Mouse (Mus musculus): ENCODE measurements around the gene Klhl29. TPM values are rescaled to one million over a fixed set of nuclear protein-coding genes. Genes with fewer than 3 reads are reported as not detected.

Gene Klhl29
- polyA plus RNA-seq, 1 experiment from 2014 or later: 4.0 TPM

DNA sequence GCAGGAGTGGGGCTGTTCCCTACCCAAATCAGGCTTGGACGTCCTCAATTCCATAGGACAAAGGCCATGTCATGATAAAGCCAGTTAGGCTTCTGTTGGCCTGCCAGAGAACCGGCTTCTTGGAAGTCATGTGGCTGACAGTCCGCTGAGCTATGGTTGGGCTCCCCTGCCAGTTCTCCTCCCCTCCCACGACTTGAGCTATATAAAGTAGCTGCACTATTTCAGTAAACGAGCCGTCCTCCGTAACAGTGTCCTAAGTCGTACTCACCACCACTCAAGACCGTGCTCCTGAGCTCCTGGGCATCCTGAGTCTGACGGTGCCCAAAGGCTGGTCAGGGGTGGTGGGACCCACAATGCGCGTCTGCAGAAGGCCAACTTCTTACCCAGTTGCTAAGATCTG lies 302.3 kb downstream of the Klhl29 start:
- WGBS: 92% methylated on average over 12 of the region's 12 CpGs
- Histone ChIP-seq H3K4me1 (ENCODE audit: control insufficient read depth, insufficient read depth, low read length) (no peaks in the 10 kb centered on the region), H3K9ac (ENCODE audit: low read depth, low read length) (no peak overlapping the region), H3K9me3 (replicated peaks; ENCODE audit: control insufficient read depth, low read length, poor library complexity, severe bottlenecking) (no peaks in the 10 kb centered on the region), H3K27ac (ENCODE audit: low read length) (no peak overlapping the region), H3K4me3 (ENCODE audit: low read depth, low read length) (no peak overlapping the region), H3K27me3 (ENCODE audit: control insufficient read depth, insufficient read depth, low read depth, low read length) (no peaks in the 10 kb centered on the region), H3K36me3 (ENCODE audit: control insufficient read depth, insufficient read depth, low read length) (no peaks in the 10 kb centered on the region), H3K4me2 (ENCODE audit: low read length) (no peak overlapping the region)
- ATAC-seq: no peak

DNA sequence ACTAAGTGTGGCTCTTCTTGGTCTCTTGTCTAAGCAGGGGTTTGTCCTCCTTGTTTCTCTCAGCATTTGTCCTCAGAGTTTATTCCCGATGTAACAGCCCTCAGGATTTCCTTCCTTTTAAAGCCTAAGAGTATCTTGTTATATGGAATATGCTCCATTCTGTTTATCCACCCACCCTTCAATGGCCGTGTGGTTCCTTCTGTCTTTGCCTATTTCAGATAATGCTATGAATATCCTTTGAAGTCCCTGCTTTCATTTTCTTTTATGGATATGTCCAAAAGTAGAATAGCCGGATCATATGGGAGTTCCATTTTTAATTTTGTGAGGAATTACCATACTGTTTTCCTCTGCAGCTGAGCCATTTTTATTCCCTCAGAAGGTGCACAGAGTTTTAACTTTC lies 305.4 kb downstream of the Klhl29 start:
- ATAC-seq: no peak
- no peaks in the 10 kb centered on the region for H3K9me3 ChIP-seq (replicated peaks; ENCODE audit: control insufficient read depth, low read length, poor library complexity, severe bottlenecking)
- WGBS: 64% methylated on average over 3 of the region's 3 CpGs
- H3K9ac ChIP-seq (ENCODE audit: low read depth, low read length): no peak overlapping the region
- H3K27ac ChIP-seq (ENCODE audit: low read length): no peak overlapping the region
- no peaks in the 10 kb centered on the region for H3K27me3 ChIP-seq (ENCODE audit: control insufficient read depth, insufficient read depth, low read depth, low read length)
- no peak overlapping the region for H3K4me3 ChIP-seq (ENCODE audit: low read depth, low read length)
- no peak overlapping the region for H3K4me2 ChIP-seq (ENCODE audit: low read length)
- H3K36me3 ChIP-seq (ENCODE audit: control insufficient read depth, insufficient read depth, low read length): no peaks in the 10 kb centered on the region
- H3K4me1 ChIP-seq (ENCODE audit: control insufficient read depth, insufficient read depth, low read length): no peaks in the 10 kb centered on the region

DNA sequence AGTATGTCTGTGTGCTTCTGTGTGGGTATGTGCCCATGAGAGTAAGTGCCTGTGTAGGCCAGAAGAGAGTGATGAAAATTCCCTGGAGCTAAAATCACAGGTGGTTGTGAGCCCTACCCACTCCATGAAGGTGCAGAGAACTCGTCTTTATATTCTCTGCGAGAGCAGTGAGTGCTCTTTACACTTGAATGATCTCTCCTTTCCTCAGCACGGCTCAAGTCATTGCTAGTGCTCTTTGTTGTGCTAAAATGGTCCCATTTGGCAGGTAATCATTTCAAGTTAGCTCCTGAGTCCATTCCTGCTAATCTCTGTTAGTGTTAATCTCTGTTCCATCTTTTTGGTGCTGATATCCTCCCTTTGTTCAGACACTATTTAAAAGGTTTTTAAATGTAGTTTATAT lies 307.9 kb downstream of the Klhl29 start:
- no peak for ATAC-seq
- no peaks in the 10 kb centered on the region for H3K36me3 ChIP-seq (ENCODE audit: control insufficient read depth, insufficient read depth, low read length)
- WGBS: 45% methylated on average over 3 of the region's 3 CpGs

GRCm38 (mm10) chr12:5048104-5048503 lies 327.4 kb downstream of the Klhl29 start:
- no peak for ATAC-seq

More for the DNA sequence above, 307.9 kb downstream of the Klhl29 start:
- no peaks in the 10 kb centered on the region for H3K4me1 ChIP-seq (ENCODE audit: control insufficient read depth, insufficient read depth, low read length)
- no peaks in the 10 kb centered on the region for H3K9me3 ChIP-seq (replicated peaks; ENCODE audit: control insufficient read depth, low read length, poor library complexity, severe bottlenecking)
- H3K4me3 ChIP-seq (ENCODE audit: low read depth, low read length): no peak overlapping the region
- no peak overlapping the region for H3K4me2 ChIP-seq (ENCODE audit: low read length)
- no peak overlapping the region for H3K9ac ChIP-seq (ENCODE audit: low read depth, low read length)
- no peaks in the 10 kb centered on the region for H3K27me3 ChIP-seq (ENCODE audit: control insufficient read depth, insufficient read depth, low read depth, low read length)
- no peak overlapping the region for H3K27ac ChIP-seq (ENCODE audit: low read length)

GRCm38 (mm10) chr12:5044141-5044540 lies 331.3 kb downstream of the Klhl29 start:
- 88% methylated on average over 15 of the region's 15 CpGs for WGBS

More at GRCm38 (mm10) chr12:5048104-5048503, 327.4 kb downstream of the Klhl29 start:
- H3K9ac ChIP-seq (ENCODE audit: low read depth, low read length): no peak overlapping the region
- no peaks in the 10 kb centered on the region for H3K36me3 ChIP-seq (ENCODE audit: control insufficient read depth, insufficient read depth, low read length)
- no peak overlapping the region for H3K27ac ChIP-seq (ENCODE audit: low read length)
- H3K4me1 ChIP-seq (ENCODE audit: control insufficient read depth, insufficient read depth, low read length): no peaks in the 10 kb centered on the region
- 94% methylated on average over 4 of the region's 4 CpGs for WGBS
- H3K4me3 ChIP-seq (ENCODE audit: low read depth, low read length): no peak overlapping the region
- H3K9me3 ChIP-seq (replicated peaks; ENCODE audit: control insufficient read depth, low read length, poor library complexity, severe bottlenecking): peaks cover 20% of the 10 kb centered on the region; the same call in 1 of the 2 replicates
- no peak overlapping the region for H3K4me2 ChIP-seq (ENCODE audit: low read length)
- H3K27me3 ChIP-seq (ENCODE audit: control insufficient read depth, insufficient read depth, low read depth, low read length): no peaks in the 10 kb centered on the region

DNA sequence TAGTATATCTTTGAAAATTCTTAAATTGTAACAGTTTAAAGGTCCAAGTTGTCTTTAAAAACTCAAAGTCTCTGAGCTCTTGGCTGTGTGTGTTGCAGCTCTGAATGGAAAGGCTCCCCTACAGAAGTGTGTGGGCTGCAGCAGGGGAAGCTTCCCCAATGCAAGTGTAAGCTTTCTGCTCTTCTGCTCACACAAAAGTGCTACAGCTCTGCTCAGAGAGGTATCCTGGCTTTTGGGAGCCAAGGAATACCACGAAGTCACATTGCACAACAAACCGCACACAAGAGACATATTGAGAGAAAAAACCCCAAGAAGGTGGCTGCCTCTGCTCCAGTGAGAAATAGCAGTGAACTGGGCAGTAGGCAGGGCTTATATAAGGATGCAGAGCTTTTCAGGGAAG lies 337.5 kb downstream of the Klhl29 start:
- no peak overlapping the region for H3K4me3 ChIP-seq (ENCODE audit: low read depth, low read length)
- 0 out of 2 replicates have a peak, but pooled peaks cover 4% of the 10 kb centered on the region for H3K36me3 ChIP-seq (ENCODE audit: control insufficient read depth, insufficient read depth, low read length)
- 97% methylated on average over 2 of the region's 2 CpGs for WGBS
- no peak overlapping the region for H3K4me2 ChIP-seq (ENCODE audit: low read length)
- H3K9ac ChIP-seq (ENCODE audit: low read depth, low read length): no peak overlapping the region
- H3K9me3 ChIP-seq (replicated peaks; ENCODE audit: control insufficient read depth, low read length, poor library complexity, severe bottlenecking): no peaks in the 10 kb centered on the region
- H3K4me1 ChIP-seq (ENCODE audit: control insufficient read depth, insufficient read depth, low read length): no peaks in the 10 kb centered on the region
- ATAC-seq: no peak
- H3K27me3 ChIP-seq (ENCODE audit: control insufficient read depth, insufficient read depth, low read depth, low read length): no peaks in the 10 kb centered on the region
- H3K27ac ChIP-seq (ENCODE audit: low read length): no peak overlapping the region

More at GRCm38 (mm10) chr12:5044141-5044540, 331.3 kb downstream of the Klhl29 start:
- Histone ChIP-seq H3K27me3 (ENCODE audit: control insufficient read depth, insufficient read depth, low read depth, low read length) (no peaks in the 10 kb centered on the region), H3K4me3 (ENCODE audit: low read depth, low read length) (no peak overlapping the region), H3K9ac (ENCODE audit: low read depth, low read length) (no peak overlapping the region), H3K4me2 (ENCODE audit: low read length) (no peak overlapping the region), H3K36me3 (ENCODE audit: control insufficient read depth, insufficient read depth, low read length) (0 out of 2 replicates have a peak, but pooled peaks cover 2% of the 10 kb centered on the region), H3K4me1 (ENCODE audit: control insufficient read depth, insufficient read depth, low read length) (no peaks in the 10 kb centered on the region), H3K27ac (ENCODE audit: low read length) (no peak overlapping the region), H3K9me3 (replicated peaks; ENCODE audit: control insufficient read depth, low read length, poor library complexity, severe bottlenecking) (no peaks in the 10 kb centered on the region)
- no peak for ATAC-seq

- H3K27ac ChIP-seq (ENCODE audit: low read length): no peak overlapping the region
- H3K9me3 ChIP-seq (replicated peaks; ENCODE audit: control insufficient read depth, low read length, poor library complexity, severe bottlenecking): no peaks in the 10 kb centered on the region
- WGBS: 85% methylated on average over 5 of the region's 5 CpGs
- H3K27me3 ChIP-seq (ENCODE audit: control insufficient read depth, insufficient read depth, low read depth, low read length): no peaks in the 10 kb centered on the region
- ATAC-seq: no peak
- peaks cover 12% of the 10 kb centered on the region for H3K36me3 ChIP-seq (ENCODE audit: control insufficient read depth, insufficient read depth, low read length)
- no peak overlapping the region for H3K9ac ChIP-seq (ENCODE audit: low read depth, low read length)
- H3K4me3 ChIP-seq (ENCODE audit: low read depth, low read length): no peak overlapping the region
- H3K4me1 ChIP-seq (ENCODE audit: control insufficient read depth, insufficient read depth, low read length): no peaks in the 10 kb centered on the region
- no peak overlapping the region for H3K4me2 ChIP-seq (ENCODE audit: low read length)
These were observed 346.4 kb downstream of the Klhl29 start for GRCm38 (mm10) chr12:5029035-5029434.
